Mouse (Mus musculus): Measurements from ENCODE around the gene Sobp. TPM values are rescaled to one million over a fixed set of nuclear protein-coding genes. Genes with fewer than 3 reads are reported as not detected.

The Sobp gene
- polyA plus RNA-seq, 1 experiment from 2014 or later = 3.7 TPM

DNA sequence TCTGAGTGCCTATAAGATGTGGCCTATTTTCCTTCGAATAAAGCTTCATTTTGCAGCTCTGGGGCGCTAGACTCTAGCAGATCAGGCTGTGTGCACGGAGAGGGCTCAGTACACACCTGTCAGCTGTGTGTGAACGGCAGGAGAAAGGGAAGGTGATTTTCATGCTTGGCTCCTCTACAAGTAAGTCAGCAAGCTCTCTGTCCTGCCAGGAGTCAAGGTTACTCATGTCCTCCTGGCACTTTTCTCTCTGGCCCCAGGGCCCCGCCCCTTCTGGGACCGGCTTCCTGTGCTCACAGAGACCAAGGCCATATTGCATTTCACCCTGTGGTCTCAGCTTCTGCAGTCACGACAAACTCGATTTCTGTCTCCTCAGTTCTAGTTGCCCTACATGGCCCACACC lies 138.8 kb downstream of the Sobp start:
- WGBS = 46% methylated on average over 8 of the region's 8 CpGs
- no peak for ATAC-seq (ENCODE audit: insufficient number of reproducible peaks, low FRiP score, low TSS enrichment, low read depth)
- no peak overlapping the region for H3K27ac ChIP-seq (replicated peaks)
- H3K4me3 ChIP-seq (replicated peaks) = no peak overlapping the region
- H3K4me2 ChIP-seq (replicated peaks) = no peak overlapping the region
- H3K9me3 ChIP-seq (replicated peaks) = no peaks in the 10 kb centered on the region
- no peak overlapping the region for H3K9ac ChIP-seq
- H3K4me1 ChIP-seq = 0 out of 2 replicates have a peak, but pooled peaks cover 9% of the 10 kb centered on the region
- 0 out of 2 replicates have a peak, but pooled peaks cover 3% of the 10 kb centered on the region for H3K36me3 ChIP-seq
- H3K27me3 ChIP-seq = no peaks in the 10 kb centered on the region

DNA sequence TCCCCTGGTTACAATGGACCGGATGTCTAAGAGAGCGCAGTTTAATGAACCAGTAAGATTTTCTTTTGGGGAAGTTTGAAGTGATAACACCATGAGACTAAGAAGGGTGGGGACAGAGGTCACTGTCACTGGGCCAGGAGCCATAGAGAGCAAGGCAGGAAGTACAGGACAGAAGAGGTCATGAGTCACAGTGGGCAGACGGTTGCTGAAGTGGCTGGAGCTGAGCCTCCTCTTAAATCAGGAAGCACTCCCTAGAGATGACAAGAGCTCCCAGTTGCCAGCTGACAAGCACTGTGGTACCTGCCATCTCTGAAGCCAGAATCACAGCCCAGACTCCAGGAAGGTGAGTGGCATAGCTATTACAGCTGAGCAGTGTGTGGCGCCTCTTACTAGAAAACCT lies 139.5 kb downstream of the Sobp start:
- Histone ChIP-seq H3K27me3 (no peaks in the 10 kb centered on the region), H3K27ac (replicated peaks) (no peak overlapping the region), H3K4me1 (0 out of 2 replicates have a peak, but pooled peaks cover 9% of the 10 kb centered on the region), H3K36me3 (no peaks in the 10 kb centered on the region), H3K4me3 (replicated peaks) (no peak overlapping the region), H3K9me3 (replicated peaks) (no peaks in the 10 kb centered on the region), H3K4me2 (replicated peaks) (no peak overlapping the region), H3K9ac (no peak overlapping the region)
- 84% methylated on average over 4 of the region's 4 CpGs for WGBS
- no peak for ATAC-seq (ENCODE audit: insufficient number of reproducible peaks, low FRiP score, low TSS enrichment, low read depth)

GRCm38 (mm10) chr10:43033481-43034248 lies 140.7 kb downstream of the Sobp start:
- no peak overlapping the region for H3K4me3 ChIP-seq (replicated peaks)
- no peaks in the 10 kb centered on the region for H3K27me3 ChIP-seq
- H3K27ac ChIP-seq (replicated peaks) = no peak overlapping the region
- H3K4me2 ChIP-seq (replicated peaks) = no peak overlapping the region
- 77% methylated on average over 15 of the region's 15 CpGs for WGBS
- H3K36me3 ChIP-seq = no peaks in the 10 kb centered on the region
- no peaks in the 10 kb centered on the region for H3K9me3 ChIP-seq (replicated peaks)
- 0 out of 2 replicates have a peak, but pooled peaks cover 9% of the 10 kb centered on the region for H3K4me1 ChIP-seq
- ATAC-seq (ENCODE audit: insufficient number of reproducible peaks, low FRiP score, low TSS enrichment, low read depth) = no peak
- H3K9ac ChIP-seq = no peak overlapping the region

- Histone ChIP-seq H3K4me1 (peaks cover 4% of the 10 kb centered on the region), H3K9me3 (replicated peaks) (no peaks in the 10 kb centered on the region), H3K9ac (no peak overlapping the region), H3K27me3 (peaks cover 12% of the 10 kb centered on the region), H3K27ac (replicated peaks) (no peak overlapping the region), H3K4me2 (replicated peaks) (no peak overlapping the region), H3K4me3 (replicated peaks) (no peak overlapping the region), H3K36me3 (no peaks in the 10 kb centered on the region)
- WGBS = 72% methylated on average over 9 of the region's 9 CpGs
- no peak for ATAC-seq (ENCODE audit: insufficient number of reproducible peaks, low FRiP score, low TSS enrichment, low read depth)
Observed at GRCm38 (mm10) chr10:43027006-43027405, 147.3 kb downstream of the Sobp start.

DNA sequence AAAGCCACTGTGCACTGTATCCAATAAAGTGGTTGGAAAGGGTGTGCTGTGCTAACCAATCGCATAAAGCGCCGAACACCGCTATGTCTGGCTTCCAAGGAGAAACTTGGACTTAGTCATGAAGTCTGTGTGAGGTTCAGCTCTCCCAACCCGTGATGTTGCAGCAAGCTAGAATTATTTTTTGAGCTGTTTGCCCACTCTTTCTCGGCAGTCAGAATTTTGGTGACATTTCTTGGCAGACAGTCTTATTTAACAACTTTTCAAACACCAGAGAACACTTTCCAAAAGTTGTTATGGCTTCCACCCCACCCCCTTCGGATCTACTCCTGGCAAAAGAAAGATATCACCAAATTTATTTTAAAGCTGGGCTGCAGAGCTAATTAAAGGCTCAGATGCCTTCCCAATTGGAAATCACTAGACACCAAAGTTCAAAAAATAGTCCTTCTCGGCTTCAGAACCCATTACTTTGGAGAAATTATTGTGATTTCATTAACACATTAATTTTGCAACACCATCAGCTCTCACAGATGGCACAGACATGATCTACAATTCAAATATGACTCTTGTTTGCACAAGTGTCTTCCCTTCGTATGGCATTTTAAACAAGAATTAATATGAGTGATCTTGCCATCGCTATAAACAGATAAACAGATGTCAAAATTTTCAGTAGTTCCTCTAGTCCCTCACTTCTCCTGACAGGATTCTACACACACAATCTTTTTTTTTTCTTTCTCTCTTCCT lies 150.7 kb downstream of the Sobp start:
- Histone ChIP-seq H3K4me1 (peaks cover 16% of the 10 kb centered on the region), H3K9me3 (replicated peaks) (no peaks in the 10 kb centered on the region), H3K4me2 (replicated peaks) (no peak overlapping the region), H3K9ac (no peak overlapping the region), H3K27ac (replicated peaks) (no peak overlapping the region), H3K27me3 (peaks cover 33% of the 10 kb centered on the region), H3K4me3 (replicated peaks) (no peak overlapping the region), H3K36me3 (no peaks in the 10 kb centered on the region)
- 70% methylated on average over 10 of the region's 10 CpGs for WGBS
- ATAC-seq (ENCODE audit: insufficient number of reproducible peaks, low FRiP score, low TSS enrichment, low read depth) = no peak

DNA sequence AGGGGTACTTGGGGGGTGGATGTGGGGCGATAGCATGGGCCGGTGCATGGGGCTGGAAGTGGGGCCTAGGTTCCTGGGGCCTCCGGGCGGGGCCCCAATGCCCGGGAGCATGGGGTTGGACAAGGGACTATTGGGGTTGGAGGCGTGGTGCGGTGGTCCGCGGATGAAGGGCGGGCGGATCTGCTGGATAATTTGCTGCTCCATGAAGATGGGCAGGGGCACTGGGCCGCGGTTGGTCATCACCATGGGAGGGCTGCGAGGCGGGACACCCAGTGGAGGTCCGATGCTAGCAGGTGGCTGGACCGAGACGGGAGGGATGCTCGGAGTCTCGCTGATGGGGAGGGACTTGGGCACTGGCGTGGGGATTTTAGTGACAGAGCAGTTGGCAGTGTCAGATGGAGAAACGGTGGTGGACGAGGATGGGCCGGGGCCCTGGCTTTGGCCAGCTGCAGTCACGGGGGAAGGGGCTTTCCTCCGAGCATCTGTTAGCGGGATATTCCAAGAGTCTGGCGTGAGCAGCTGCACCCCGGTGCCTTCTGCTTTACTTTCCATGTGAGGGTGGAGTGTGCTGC lies 152.1 kb downstream of the Sobp start:
- H3K9ac ChIP-seq = no peak overlapping the region; the same call in 1 of the 2 replicates
- no peaks in the 10 kb centered on the region for H3K36me3 ChIP-seq
- peaks cover 33% of the 10 kb centered on the region for H3K27me3 ChIP-seq
- H3K4me2 ChIP-seq (replicated peaks) = peak overlapping the region; percentile 97
- 16% methylated on average over 28 of the region's 29 CpGs for WGBS
- peaks cover 16% of the 10 kb centered on the region for H3K4me1 ChIP-seq
- H3K27ac ChIP-seq (replicated peaks) = no peak overlapping the region
- ATAC-seq (ENCODE audit: insufficient number of reproducible peaks, low FRiP score, low TSS enrichment, low read depth) = peak; percentile 49; the same call in 1 of the 2 replicates
- peak overlapping the region; percentile 55 for H3K4me3 ChIP-seq (replicated peaks)
- no peaks in the 10 kb centered on the region for H3K9me3 ChIP-seq (replicated peaks)

GRCm38 (mm10) chr10:43021512-43022116 lies 152.7 kb downstream of the Sobp start:
- ATAC-seq (ENCODE audit: insufficient number of reproducible peaks, low FRiP score, low TSS enrichment, low read depth) = no peak
- Histone ChIP-seq H3K4me3 (replicated peaks) (peak overlapping the region; percentile 55), H3K4me2 (replicated peaks) (peak overlapping the region; percentile 97), H3K4me1 (peaks cover 16% of the 10 kb centered on the region), H3K9me3 (replicated peaks) (no peaks in the 10 kb centered on the region), H3K36me3 (no peaks in the 10 kb centered on the region), H3K9ac (peak overlapping the region; percentile 21; the same call in 1 of the 2 replicates), H3K27ac (replicated peaks) (no peak overlapping the region), H3K27me3 (peaks cover 33% of the 10 kb centered on the region)
- 2% methylated on average over 68 of the region's 69 CpGs for whole genome bisulfite sequencing

DNA sequence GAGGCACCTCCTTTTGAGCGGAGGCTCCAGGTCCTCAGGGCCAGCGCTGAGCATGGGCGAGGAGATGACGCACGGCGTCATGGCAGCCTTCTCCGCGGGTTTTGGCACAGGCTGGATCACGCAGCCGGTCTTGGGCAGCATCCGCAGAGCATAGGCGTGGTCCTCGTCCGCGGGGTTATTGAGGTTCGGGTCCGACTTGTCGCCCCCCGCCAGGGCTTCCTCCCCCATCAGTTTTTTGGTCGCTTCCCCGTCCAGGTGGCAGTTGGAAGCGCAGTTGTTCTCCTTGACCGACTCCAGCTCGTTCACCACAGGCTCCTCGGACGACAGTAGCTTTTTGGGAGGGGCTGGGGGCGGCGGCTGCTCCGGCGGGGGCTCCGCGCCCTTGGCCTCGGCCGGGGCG lies 153.3 kb downstream of the Sobp start:
- Histone ChIP-seq H3K36me3 (no peaks in the 10 kb centered on the region), H3K27me3 (peaks cover 33% of the 10 kb centered on the region), H3K27ac (replicated peaks) (no peak overlapping the region), H3K4me3 (replicated peaks) (peak overlapping the region; percentile 55), H3K9ac (peak overlapping the region; percentile 21; the same call in 1 of the 2 replicates), H3K4me1 (peaks cover 16% of the 10 kb centered on the region), H3K4me2 (replicated peaks) (peak overlapping the region; percentile 97), H3K9me3 (replicated peaks) (no peaks in the 10 kb centered on the region)
- 17% methylated on average over 35 of the region's 35 CpGs for WGBS
- ATAC-seq (ENCODE audit: insufficient number of reproducible peaks, low FRiP score, low TSS enrichment, low read depth) = no peak

DNA sequence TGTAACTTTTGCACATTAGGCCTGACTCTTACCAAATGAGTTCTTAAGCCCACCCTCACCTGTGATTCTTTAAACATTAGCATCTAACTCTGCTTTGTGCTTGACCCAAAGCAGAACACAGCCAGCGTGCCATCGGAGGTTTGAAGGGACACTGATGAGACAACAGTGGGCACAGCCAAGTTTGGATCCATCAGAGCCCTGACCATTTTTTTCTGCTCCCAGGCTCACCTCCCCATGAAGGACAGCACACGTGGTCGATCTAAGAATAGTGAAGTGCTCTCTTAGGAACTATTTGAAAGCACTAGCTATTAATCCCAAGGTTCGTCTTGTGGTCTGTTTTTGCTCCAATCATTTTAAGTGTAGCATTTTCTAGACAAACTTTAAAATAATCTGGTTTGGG lies 159.5 kb downstream of the Sobp start:
- WGBS = 86% methylated on average over 5 of the region's 5 CpGs
- Histone ChIP-seq H3K36me3 (no peaks in the 10 kb centered on the region), H3K4me2 (replicated peaks) (no peak overlapping the region), H3K9ac (no peak overlapping the region), H3K27me3 (0 out of 2 replicates have a peak, but pooled peaks cover 4% of the 10 kb centered on the region), H3K27ac (replicated peaks) (no peak overlapping the region), H3K4me1 (no peaks in the 10 kb centered on the region), H3K4me3 (replicated peaks) (no peak overlapping the region), H3K9me3 (replicated peaks) (no peaks in the 10 kb centered on the region)
- ATAC-seq (ENCODE audit: insufficient number of reproducible peaks, low FRiP score, low TSS enrichment, low read depth) = no peak

- H3K4me1 ChIP-seq = no peaks in the 10 kb centered on the region
- H3K27me3 ChIP-seq = 0 out of 2 replicates have a peak, but pooled peaks cover 4% of the 10 kb centered on the region
- no peak overlapping the region for H3K9ac ChIP-seq
- H3K36me3 ChIP-seq = no peaks in the 10 kb centered on the region
- ATAC-seq (ENCODE audit: insufficient number of reproducible peaks, low FRiP score, low TSS enrichment, low read depth) = peak; percentile 68; the same call in 1 of the 2 replicates
- no peak overlapping the region for H3K4me3 ChIP-seq (replicated peaks)
- no peaks in the 10 kb centered on the region for H3K9me3 ChIP-seq (replicated peaks)
- no peak overlapping the region for H3K27ac ChIP-seq (replicated peaks)
- H3K4me2 ChIP-seq (replicated peaks) = no peak overlapping the region
- 37% methylated on average over 4 of the region's 4 CpGs for WGBS
Observed at GRCm38 (mm10) chr10:43014358-43014757, 160.0 kb downstream of the Sobp start.

DNA sequence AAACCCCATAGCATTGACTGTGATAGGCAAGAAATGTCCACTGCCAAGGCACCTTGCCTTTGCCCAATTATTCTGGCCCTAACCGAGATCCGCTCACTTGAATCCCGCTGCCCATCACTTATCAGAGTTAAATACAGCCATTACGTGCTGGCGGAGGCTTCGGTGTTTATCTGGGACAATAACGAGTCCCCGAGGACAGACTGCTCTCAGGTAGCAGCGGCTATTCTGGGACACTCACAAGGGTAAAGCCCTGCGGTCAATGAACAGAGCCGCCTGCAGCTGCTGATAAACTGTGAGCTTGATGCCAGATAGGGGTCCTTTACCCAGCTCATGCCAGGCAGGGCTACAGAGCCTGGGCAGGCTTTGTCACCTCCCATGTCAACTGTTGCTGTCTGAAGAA lies 166.2 kb downstream of the Sobp start:
- Histone ChIP-seq H3K9ac (no peak overlapping the region), H3K27ac (replicated peaks) (no peak overlapping the region), H3K4me3 (replicated peaks) (no peak overlapping the region), H3K36me3 (no peaks in the 10 kb centered on the region), H3K4me2 (replicated peaks) (no peak overlapping the region), H3K4me1 (peaks cover 17% of the 10 kb centered on the region), H3K9me3 (replicated peaks) (no peaks in the 10 kb centered on the region), H3K27me3 (no peaks in the 10 kb centered on the region)
- ATAC-seq (ENCODE audit: insufficient number of reproducible peaks, low FRiP score, low TSS enrichment, low read depth) = no peak
- WGBS = 64% methylated on average over 11 of the region's 11 CpGs

All from embryonic facial prominence, embryonic 15.5 days (tissue).